Mouse (Mus musculus) embryonic facial prominence, embryonic 10.5 days (tissue): ENCODE measurements around the gene Mcrs1. TPM values are rescaled to one million over a fixed set of nuclear protein-coding genes. Genes with fewer than 3 reads are reported as not detected.
"Not testable (repeated sequence)": the region's sequence is repeated elsewhere in the genome, so short reads cannot be mapped to it uniquely, and the experiment has no call there.

ENCODE experiments used
- DNase-seq: peaks from one replicate; pipeline ENCODE4 v3.0.0-alpha.2; 2017; ENCODE audit warnings: low spot score
- H3K27ac ChIP-seq: fragments of 300-500 bp; sonication (generic); replicated peaks from 2 replicates; pipeline ENCODE4 v1.5.1; 2016; ENCODE audit warnings: mild to moderate bottlenecking
- H3K27me3 ChIP-seq: fragments of 300-500 bp; sonication (generic); replicated peaks from 2 replicates; pipeline ENCODE4 v1.6.1; 2016; ENCODE audit warnings: low read depth, mild to moderate bottlenecking; ENCODE audit not compliant: poor library complexity, severe bottlenecking
- H3K36me3 ChIP-seq: fragments of 300-500 bp; sonication (generic); replicated peaks from 2 replicates; pipeline ENCODE4 v1.6.1; 2016; ENCODE audit warnings: mild to moderate bottlenecking, moderate library complexity
- H3K4me1 ChIP-seq: fragments of 300-500 bp; sonication (generic); 2 replicates; pipeline ENCODE4 v1.6.1; 2016
- H3K4me3 ChIP-seq: fragments of 300-500 bp; sonication (generic); 2 replicates; pipeline ENCODE4 v1.5.1; 2016; ENCODE audit warnings: mild to moderate bottlenecking, moderate library complexity
- H3K9me3 ChIP-seq: fragments of 300-500 bp; sonication (generic); 2 replicates; pipeline ENCODE4 v1.6.1; 2016; ENCODE audit warnings: mild to moderate bottlenecking
- WGBS: fragments of 180-500 bp; shearing (Covaris S2); methylation state at CpG from one replicate; pipeline ENCODE4 v1.1.7; 2016; 5-methylcytosine and 5-hydroxymethylcytosine counted together
- polyA plus RNA-seq: library from polyadenylated mRNA; unstranded; fragments of >200 nt; fragmentation: Nextera tagmentation; extraction: Ambion mirVana; gene quantifications from 2 replicates; pipeline ENCODE4 v1.2.1, GENCODE M21; 2016

Gene Mcrs1
- polyA plus RNA-seq, 1 experiment from 2014 or later = 189 TPM

- no peaks in the 10 kb centered on the region for H3K9me3 ChIP-seq
- H3K27ac ChIP-seq = no peak overlapping the region
- H3K36me3 ChIP-seq = no peaks in the 10 kb centered on the region
- DNase-seq = peak; percentile 49
- H3K4me3 ChIP-seq = no peak overlapping the region
- 59% methylated on average over 2 of the region's 2 CpGs for WGBS
- peaks cover 27% of the 10 kb centered on the region for H3K4me1 ChIP-seq
- no peaks in the 10 kb centered on the region for H3K27me3 ChIP-seq
Measured at GRCm38 (mm10) chr15:99264363-99264762, 12.6 kb upstream of the Mcrs1 start.

- Histone ChIP-seq H3K9me3 (no peaks in the 10 kb centered on the region), H3K27ac (no peak overlapping the region), H3K4me3 (no peak overlapping the region), H3K36me3 (no peaks in the 10 kb centered on the region), H3K4me1 (peaks cover 30% of the 10 kb centered on the region), H3K27me3 (no peaks in the 10 kb centered on the region)
- 78% methylated on average over 10 of the region's 10 CpGs for WGBS
- no peak for DNase-seq
Measured at GRCm38 (mm10) chr15:99262702-99263101, 10.9 kb upstream of the Mcrs1 start.

- Histone ChIP-seq H3K27ac (peak overlapping the region; percentile 54), H3K9me3 (no peaks in the 10 kb centered on the region), H3K27me3 (no peaks in the 10 kb centered on the region), H3K4me3 (peak overlapping the region; percentile 45), H3K4me1 (peaks cover 28% of the 10 kb centered on the region), H3K36me3 (no peaks in the 10 kb centered on the region)
- DNase-seq = peak; percentile 89
- under 1% methylated on average over 10 of the region's 10 CpGs for WGBS
Measured at GRCm38 (mm10) chr15:99259730-99260252, 8.0 kb upstream of the Mcrs1 start.

GRCm38 (mm10) chr15:99259167-99259729 is 7.5 kb upstream of the Mcrs1 start:
- peak overlapping the region; percentile 45 for H3K4me3 ChIP-seq

GRCm38 (mm10) chr15:99255241-99255749 is 3.5 kb upstream of the Mcrs1 start:
- Histone ChIP-seq H3K36me3 (no peaks in the 10 kb centered on the region), H3K4me1 (peaks cover 36% of the 10 kb centered on the region), H3K27me3 (no peaks in the 10 kb centered on the region), H3K4me3 (0 out of 2 replicates have a peak overlapping the region, but pooled peaks have one; percentile 6), H3K27ac (no peak overlapping the region), H3K9me3 (no peaks in the 10 kb centered on the region)
- no peak for DNase-seq
- 88% methylated on average over 6 of the region's 6 CpGs for WGBS

More at GRCm38 (mm10) chr15:99259167-99259729, 7.5 kb upstream of the Mcrs1 start:
- H3K27me3 ChIP-seq = no peaks in the 10 kb centered on the region
- H3K36me3 ChIP-seq = no peaks in the 10 kb centered on the region
- WGBS = 67% methylated on average over 8 of the region's 8 CpGs
- no peaks in the 10 kb centered on the region for H3K9me3 ChIP-seq
- peak overlapping the region; percentile 54; the same call in 1 of the 2 replicates for H3K27ac ChIP-seq
- peaks cover 23% of the 10 kb centered on the region for H3K4me1 ChIP-seq
- no peak for DNase-seq

GRCm38 (mm10) chr15:99254477-99255005 is 2.8 kb upstream of the Mcrs1 start:
- Histone ChIP-seq H3K9me3 (no peaks in the 10 kb centered on the region), H3K27me3 (no peaks in the 10 kb centered on the region), H3K27ac (no peak overlapping the region), H3K4me1 (peaks cover 32% of the 10 kb centered on the region), H3K4me3 (no peak overlapping the region), H3K36me3 (peaks cover 7% of the 10 kb centered on the region)
- WGBS = 79% methylated on average over 2 of the region's 2 CpGs
- no peak for DNase-seq

GRCm38 (mm10) chr15:99253772-99254171 is 2.0 kb upstream of the Mcrs1 start:
- Histone ChIP-seq H3K27me3 (no peaks in the 10 kb centered on the region), H3K4me1 (peaks cover 28% of the 10 kb centered on the region), H3K27ac (no peak overlapping the region), H3K36me3 (peaks cover 15% of the 10 kb centered on the region), H3K4me3 (no peak overlapping the region), H3K9me3 (no peaks in the 10 kb centered on the region)
- no peak for DNase-seq
- 96% methylated on average over 6 of the region's 6 CpGs for WGBS

GRCm38 (mm10) chr15:99253175-99253479 is 1.4 kb upstream of the Mcrs1 start:
- H3K27ac ChIP-seq, H3K9me3 ChIP-seq, H3K27me3 ChIP-seq, DNase-seq: not testable (repeated sequence)
- H3K4me3 ChIP-seq = peak overlapping the region; percentile 69
- H3K36me3 ChIP-seq = peaks cover 22% of the 10 kb centered on the region
- peaks cover 28% of the 10 kb centered on the region for H3K4me1 ChIP-seq
- WGBS = 45% methylated on average over 2 of the region's 2 CpGs

- H3K27ac ChIP-seq = peak overlapping the region; percentile 96
- H3K4me1 ChIP-seq = peaks cover 27% of the 10 kb centered on the region
- no peaks in the 10 kb centered on the region for H3K27me3 ChIP-seq
- no peaks in the 10 kb centered on the region for H3K9me3 ChIP-seq
- H3K4me3 ChIP-seq = peak overlapping the region; percentile 69
- DNase-seq = no peak
- H3K36me3 ChIP-seq = peaks cover 27% of the 10 kb centered on the region
- WGBS = 6% methylated on average over 22 of the region's 22 CpGs
Measured at GRCm38 (mm10) chr15:99252381-99253174, 817 bp upstream of the Mcrs1 start.

GRCm38 (mm10) chr15:99251111-99251510 is 650 bp downstream of the Mcrs1 start:
- Histone ChIP-seq H3K4me1 (peaks cover 21% of the 10 kb centered on the region), H3K36me3 (peaks cover 42% of the 10 kb centered on the region), H3K27ac (peak overlapping the region; percentile 81), H3K4me3 (peak overlapping the region; percentile 69)
- WGBS = under 1% methylated on average over 15 of the region's 15 CpGs
- not testable (repeated sequence) for H3K27me3 ChIP-seq, H3K9me3 ChIP-seq, DNase-seq

- 93% methylated on average over 11 of the region's 11 CpGs for WGBS
- Histone ChIP-seq H3K27ac (no peak overlapping the region), H3K4me1 (peaks cover 21% of the 10 kb centered on the region), H3K36me3 (peaks cover 53% of the 10 kb centered on the region), H3K27me3 (no peaks in the 10 kb centered on the region), H3K4me3 (no peak overlapping the region), H3K9me3 (no peaks in the 10 kb centered on the region)
- DNase-seq = no peak
Measured at GRCm38 (mm10) chr15:99249938-99250337, 1.8 kb downstream of the Mcrs1 start.

- H3K36me3 ChIP-seq = peaks cover 63% of the 10 kb centered on the region
- no peak for DNase-seq
- no peak overlapping the region for H3K27ac ChIP-seq
- 83% methylated on average over 9 of the region's 9 CpGs for WGBS
- H3K9me3 ChIP-seq = no peaks in the 10 kb centered on the region
- H3K27me3 ChIP-seq = no peaks in the 10 kb centered on the region
- no peak overlapping the region for H3K4me3 ChIP-seq
- H3K4me1 ChIP-seq = peaks cover 21% of the 10 kb centered on the region
Measured at GRCm38 (mm10) chr15:99248972-99249371, 2.8 kb downstream of the Mcrs1 start.
